Mouse (Mus musculus) forebrain, embryonic 15.5 days (tissue): ENCODE measurements at regions not wholly inside any gene's neighbourhood (a gene's known extent, or its start where the extent isn't known, plus 50 kb on each side); places are given as distances from the start of the nearest gene placed in this dataset.
A peak's percentile ranks its signal among the peaks of the same experiment; 100 is the strongest.

Experiments
- ATAC-seq: fragments of 200-750 bp; cut with Nextera tagmentation; replicated peaks from 2 replicates; pipeline ENCODE4 v1.8.0; 2017; ENCODE audit warnings: mild to moderate bottlenecking, moderate TSS enrichment, moderate library complexity
- H3K27ac ChIP-seq: fragments of 300-500 bp; sonication (generic); replicated peaks from 2 replicates; pipeline ENCODE4 v1.5.1; 2015; ENCODE audit warnings: mild to moderate bottlenecking, inconsistent platforms
- H3K27me3 ChIP-seq: fragments of 300-500 bp; sonication (generic); 2 replicates; pipeline ENCODE4 v1.6.1; 2015; ENCODE audit warnings: inconsistent platforms
- H3K36me3 ChIP-seq: fragments of 300-500 bp; sonication (generic); 2 replicates; pipeline ENCODE4 v1.6.1; 2015; ENCODE audit warnings: mild to moderate bottlenecking, inconsistent platforms
- H3K4me1 ChIP-seq: fragments of 300-500 bp; sonication (generic); 2 replicates; pipeline ENCODE4 v1.6.1; 2015; ENCODE audit warnings: inconsistent platforms
- H3K4me2 ChIP-seq: fragments of 300-500 bp; sonication (generic); replicated peaks from 2 replicates; pipeline ENCODE4 v1.6.1; 2015; ENCODE audit warnings: mild to moderate bottlenecking, inconsistent platforms
- H3K4me3 ChIP-seq: fragments of 300-500 bp; sonication (generic); 2 replicates; pipeline ENCODE4 v1.5.1; 2015; ENCODE audit warnings: mild to moderate bottlenecking, inconsistent platforms
- H3K9ac ChIP-seq: fragments of 300-500 bp; sonication (generic); replicated peaks from 2 replicates; pipeline ENCODE4 v1.6.1; 2015; ENCODE audit warnings: mild to moderate bottlenecking, inconsistent platforms
- H3K9me3 ChIP-seq: fragments of 300-500 bp; sonication (generic); 2 replicates; pipeline ENCODE4 v1.6.1; 2016; ENCODE audit warnings: inconsistent platforms
- WGBS: fragments of 180-500 bp; shearing (Covaris S2); methylation state at CpG from one replicate; pipeline ENCODE4 v1.1.7; 2015; ENCODE audit warnings: mixed read lengths; 5-methylcytosine and 5-hydroxymethylcytosine counted together

- no peaks in the 10 kb centered on the region for H3K27me3 ChIP-seq
- H3K4me3 ChIP-seq = no peak overlapping the region
- H3K9me3 ChIP-seq = no peaks in the 10 kb centered on the region
- no peaks in the 10 kb centered on the region for H3K4me1 ChIP-seq
- H3K9ac ChIP-seq = no peak overlapping the region
- H3K36me3 ChIP-seq = no peaks in the 10 kb centered on the region
- H3K4me2 ChIP-seq = no peak overlapping the region
- no peak overlapping the region for H3K27ac ChIP-seq
- WGBS = 84% methylated on average over 4 of the region's 4 CpGs
- ATAC-seq = no peak
Observed at GRCm38 (mm10) chr14:71257650-71258049, 658.0 kb upstream of the Fam160b2 start.

DNA sequence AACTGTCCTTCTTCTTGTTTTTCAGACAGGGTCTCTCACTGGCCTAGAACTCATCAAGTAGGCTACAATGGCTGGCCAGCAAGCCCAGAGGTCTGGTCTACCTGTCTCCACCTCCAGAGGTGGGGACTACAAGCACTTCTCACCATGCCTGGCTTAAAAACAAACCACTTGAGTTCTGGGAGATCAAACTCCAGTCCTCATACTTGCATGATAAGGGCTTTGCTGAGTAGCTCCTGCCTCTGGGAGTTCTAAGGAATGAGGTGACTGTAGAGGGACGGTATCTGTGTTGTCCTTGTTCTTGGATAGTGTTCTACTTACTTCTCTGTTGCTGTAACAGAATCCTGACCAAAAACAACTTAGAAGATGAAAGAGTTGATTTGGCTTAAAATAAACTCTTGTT, 654.6 kb upstream of the Fam160b2 start:
- Histone ChIP-seq H3K27ac (no peak overlapping the region), H3K9me3 (no peaks in the 10 kb centered on the region), H3K36me3 (no peaks in the 10 kb centered on the region), H3K4me2 (no peak overlapping the region), H3K27me3 (no peaks in the 10 kb centered on the region), H3K9ac (no peak overlapping the region), H3K4me3 (no peak overlapping the region), H3K4me1 (peaks cover 6% of the 10 kb centered on the region)
- ATAC-seq = no peak
- 98% methylated on average over 1 of the region's 1 CpGs for WGBS

DNA sequence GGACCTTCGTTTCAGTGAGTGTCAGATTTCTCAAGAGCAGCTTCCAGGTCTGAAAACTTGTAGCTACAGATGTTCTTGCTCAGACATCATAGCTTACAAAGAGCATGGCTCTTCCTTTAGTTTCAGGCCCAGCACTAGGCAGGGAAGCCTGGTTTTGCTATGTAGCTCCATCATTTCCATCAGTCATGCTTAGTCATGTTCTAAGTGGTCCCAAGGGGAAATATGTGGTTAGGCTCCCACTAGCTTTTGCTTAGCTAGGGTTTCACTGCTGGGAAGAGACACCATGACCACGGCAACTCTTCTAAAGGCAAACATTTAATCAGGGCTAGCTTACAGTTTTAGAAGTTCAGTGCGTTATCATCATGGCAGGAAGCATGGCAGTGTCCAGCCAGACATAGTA, 652.5 kb upstream of the Fam160b2 start:
- no peak for ATAC-seq
- WGBS = 87% methylated on average over 3 of the region's 3 CpGs
- H3K27ac ChIP-seq = no peak overlapping the region

DNA sequence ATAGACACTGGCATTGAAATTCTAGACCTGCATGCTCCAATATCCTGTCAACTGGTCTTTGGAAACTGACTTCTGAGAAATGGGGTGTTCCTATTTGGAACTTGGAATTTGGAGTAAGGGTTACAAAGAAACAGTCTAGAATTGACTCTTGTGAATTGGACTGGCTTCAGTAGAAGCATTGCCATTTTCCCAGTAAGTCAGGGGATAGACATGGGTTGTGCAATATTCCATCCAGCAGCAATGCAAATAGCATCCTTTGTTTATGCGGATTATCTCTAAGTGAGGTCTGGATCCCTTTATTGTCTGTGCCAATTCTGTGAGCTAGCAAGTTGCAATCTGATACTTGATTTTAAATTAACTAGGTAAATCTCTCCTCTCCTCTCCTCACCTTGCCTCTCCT, 651.5 kb upstream of the Fam160b2 start:
- Histone ChIP-seq H3K4me2 (no peak overlapping the region), H3K4me3 (no peak overlapping the region), H3K27ac (no peak overlapping the region), H3K9me3 (no peaks in the 10 kb centered on the region), H3K4me1 (peaks cover 6% of the 10 kb centered on the region), H3K9ac (no peak overlapping the region), H3K27me3 (no peaks in the 10 kb centered on the region), H3K36me3 (no peaks in the 10 kb centered on the region)
- WGBS = 83% methylated on average over 1 of the region's 1 CpGs
- ATAC-seq = no peak

More for the DNA sequence above, 652.5 kb upstream of the Fam160b2 start:
- Histone ChIP-seq H3K27me3 (no peaks in the 10 kb centered on the region), H3K9me3 (no peaks in the 10 kb centered on the region), H3K4me3 (no peak overlapping the region), H3K9ac (no peak overlapping the region), H3K4me2 (no peak overlapping the region), H3K4me1 (peaks cover 6% of the 10 kb centered on the region), H3K36me3 (no peaks in the 10 kb centered on the region)

GRCm38 (mm10) chr14:71249387-71249965, 649.8 kb upstream of the Fam160b2 start:
- 0 out of 2 replicates have a peak overlapping the region, but pooled peaks have one; percentile 0 for H3K27ac ChIP-seq
- no peaks in the 10 kb centered on the region for H3K27me3 ChIP-seq
- H3K4me2 ChIP-seq = no peak overlapping the region
- peaks cover 6% of the 10 kb centered on the region for H3K4me1 ChIP-seq
- H3K9me3 ChIP-seq = no peaks in the 10 kb centered on the region
- no peaks in the 10 kb centered on the region for H3K36me3 ChIP-seq
- no peak overlapping the region for H3K4me3 ChIP-seq
- 29% methylated on average over 7 of the region's 7 CpGs for WGBS
- no peak overlapping the region for H3K9ac ChIP-seq
- peak; percentile 80 for ATAC-seq

- H3K4me2 ChIP-seq = no peak overlapping the region
- WGBS = 98% methylated on average over 2 of the region's 2 CpGs
- no peak overlapping the region for H3K4me3 ChIP-seq
- peaks cover 6% of the 10 kb centered on the region for H3K4me1 ChIP-seq
- H3K27ac ChIP-seq = no peak overlapping the region
- ATAC-seq = no peak
- no peaks in the 10 kb centered on the region for H3K36me3 ChIP-seq
- H3K9me3 ChIP-seq = no peaks in the 10 kb centered on the region
- H3K9ac ChIP-seq = no peak overlapping the region
- no peaks in the 10 kb centered on the region for H3K27me3 ChIP-seq
Observed at GRCm38 (mm10) chr14:71248534-71248933, 648.9 kb upstream of the Fam160b2 start.

- Histone ChIP-seq H3K36me3 (no peaks in the 10 kb centered on the region), H3K4me2 (no peak overlapping the region), H3K27ac (peak overlapping the region; percentile 29; the same call in 1 of the 2 replicates), H3K9me3 (no peaks in the 10 kb centered on the region), H3K4me1 (peaks cover 14% of the 10 kb centered on the region), H3K27me3 (no peaks in the 10 kb centered on the region; the same call in 1 of the 2 replicates), H3K9ac (no peak overlapping the region), H3K4me3 (no peak overlapping the region)
- peak; percentile 94 for ATAC-seq
- WGBS = 6% methylated on average over 10 of the region's 10 CpGs
Observed at GRCm38 (mm10) chr14:71241655-71242390, 642.2 kb upstream of the Fam160b2 start.

GRCm38 (mm10) chr14:71236192-71236591, 636.6 kb upstream of the Fam160b2 start:
- no peak for ATAC-seq
- Histone ChIP-seq H3K9ac (no peak overlapping the region), H3K4me1 (no peaks in the 10 kb centered on the region; the same call in 1 of the 2 replicates), H3K36me3 (no peaks in the 10 kb centered on the region), H3K9me3 (no peaks in the 10 kb centered on the region), H3K4me2 (no peak overlapping the region), H3K27me3 (no peaks in the 10 kb centered on the region; the same call in 1 of the 2 replicates), H3K27ac (no peak overlapping the region), H3K4me3 (no peak overlapping the region)
- 89% methylated on average over 6 of the region's 6 CpGs for WGBS

- no peak overlapping the region for H3K4me2 ChIP-seq
- H3K4me3 ChIP-seq = no peak overlapping the region
- H3K4me1 ChIP-seq = no peaks in the 10 kb centered on the region
- H3K9me3 ChIP-seq = no peaks in the 10 kb centered on the region
- no peak overlapping the region for H3K9ac ChIP-seq
- no peaks in the 10 kb centered on the region; the same call in 1 of the 2 replicates for H3K27me3 ChIP-seq
- no peak overlapping the region for H3K27ac ChIP-seq
- 91% methylated on average over 2 of the region's 2 CpGs for WGBS
- H3K36me3 ChIP-seq = no peaks in the 10 kb centered on the region
- no peak for ATAC-seq
Observed at GRCm38 (mm10) chr14:71234900-71235299, 635.3 kb upstream of the Fam160b2 start.

- ATAC-seq = no peak
- Histone ChIP-seq H3K27ac (no peak overlapping the region), H3K27me3 (no peaks in the 10 kb centered on the region; the same call in 1 of the 2 replicates), H3K4me2 (no peak overlapping the region), H3K4me1 (peaks cover 2% of the 10 kb centered on the region; the same call in 1 of the 2 replicates), H3K9ac (no peak overlapping the region), H3K36me3 (no peaks in the 10 kb centered on the region), H3K4me3 (no peak overlapping the region), H3K9me3 (no peaks in the 10 kb centered on the region)
- 83% methylated on average over 2 of the region's 2 CpGs for WGBS
Observed at GRCm38 (mm10) chr14:71234276-71234675, 634.6 kb upstream of the Fam160b2 start.

DNA sequence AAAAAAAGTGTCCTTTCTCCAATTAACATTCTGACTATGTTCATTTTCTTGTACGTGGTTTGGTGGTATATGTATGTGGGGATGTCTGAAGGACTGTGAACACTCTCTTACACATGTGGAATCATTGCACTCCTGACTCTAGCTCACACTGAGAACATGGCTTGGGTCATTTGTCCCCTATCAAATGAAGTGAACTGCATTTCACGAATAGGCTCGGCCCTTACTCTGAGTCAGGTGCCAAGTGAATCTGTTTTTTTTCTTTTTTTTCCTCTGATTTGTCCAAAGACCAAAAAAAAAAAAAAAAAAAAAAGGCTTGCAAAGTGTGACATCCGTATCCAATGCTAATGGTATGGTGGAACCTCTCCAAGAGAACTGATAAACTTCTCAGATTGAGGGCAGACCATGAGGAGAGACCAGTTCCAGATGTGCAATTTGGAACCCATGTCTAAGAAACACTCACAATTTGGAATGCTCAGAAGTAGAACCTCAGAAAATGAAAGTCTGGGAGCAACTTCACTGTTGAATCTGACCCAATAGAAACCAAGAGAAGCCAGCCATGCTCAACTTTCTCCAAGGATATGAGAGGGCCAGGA, 631.7 kb upstream of the Fam160b2 start:
- Histone ChIP-seq H3K9me3 (no peaks in the 10 kb centered on the region), H3K4me1 (peaks cover 6% of the 10 kb centered on the region; the same call in 1 of the 2 replicates), H3K36me3 (no peaks in the 10 kb centered on the region), H3K4me3 (no peak overlapping the region), H3K27me3 (no peaks in the 10 kb centered on the region), H3K4me2 (no peak overlapping the region), H3K9ac (no peak overlapping the region), H3K27ac (no peak overlapping the region)
- no peak for ATAC-seq
- 86% methylated on average over 4 of the region's 4 CpGs for WGBS

DNA sequence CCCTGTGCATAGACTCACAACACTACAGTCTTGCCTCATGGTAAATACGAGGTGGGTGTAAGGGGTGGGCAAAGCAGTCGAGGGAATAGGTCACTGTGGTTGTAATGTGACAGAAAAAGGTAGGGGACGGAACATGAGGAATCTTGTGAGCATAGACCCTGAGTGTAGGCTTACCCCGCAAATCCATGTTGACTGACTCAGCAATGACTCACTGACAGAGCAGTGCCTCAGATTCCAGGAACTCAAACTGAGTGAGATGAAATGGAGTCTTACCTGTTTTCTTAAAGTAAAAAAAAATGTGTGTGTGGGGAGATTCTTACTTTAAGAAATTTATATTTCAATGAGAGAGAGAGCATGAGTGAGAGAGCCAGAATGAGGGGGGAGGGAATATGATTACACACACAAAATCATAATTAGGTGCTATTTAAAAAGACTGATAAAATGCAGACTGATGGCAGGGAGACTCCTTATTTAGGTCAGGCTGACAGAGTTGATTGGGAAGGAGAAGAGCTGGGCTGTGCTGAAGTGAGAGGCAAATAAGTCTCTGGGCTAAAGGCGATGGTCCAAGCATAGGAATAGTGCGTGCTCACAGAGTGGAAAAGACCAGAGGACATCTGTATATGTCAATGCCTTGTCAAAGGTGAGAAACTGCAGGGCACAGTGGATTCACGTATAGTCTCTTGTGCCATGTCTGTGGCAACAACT, 631.0 kb upstream of the Fam160b2 start:
- H3K4me2 ChIP-seq = no peak overlapping the region
- H3K9me3 ChIP-seq = no peaks in the 10 kb centered on the region
- no peak for ATAC-seq
- 88% methylated on average over 7 of the region's 7 CpGs for WGBS
- no peaks in the 10 kb centered on the region for H3K36me3 ChIP-seq
- no peak overlapping the region for H3K27ac ChIP-seq
- no peaks in the 10 kb centered on the region for H3K27me3 ChIP-seq
- H3K4me1 ChIP-seq = peaks cover 6% of the 10 kb centered on the region; the same call in 1 of the 2 replicates
- H3K9ac ChIP-seq = no peak overlapping the region
- H3K4me3 ChIP-seq = no peak overlapping the region
